Mouse (Mus musculus) ES-Bruce4 (cell line): ENCODE measurements around the gene Cnnm2. TPM values are rescaled to one million over a fixed set of nuclear protein-coding genes. Genes with fewer than 3 reads are reported as not detected.

ENCODE experiments used
- H3K27ac ChIP-seq: 2 replicates; pipeline ENCODE4 v1.5.1; 2012; ENCODE audit warnings: low read length, inconsistent platforms; ENCODE audit not compliant: insufficient read depth
- H3K27me3 ChIP-seq: 2 replicates; pipeline ENCODE4 v1.6.1; 2012; ENCODE audit warnings: mild to moderate bottlenecking, low read length, inconsistent platforms; ENCODE audit not compliant: control insufficient read depth, poor library complexity, insufficient read depth, severe bottlenecking
- H3K36me3 ChIP-seq: 2 replicates; pipeline ENCODE4 v1.6.1; 2012; ENCODE audit warnings: inconsistent platforms, mild to moderate bottlenecking, low read length, moderate library complexity; ENCODE audit not compliant: control insufficient read depth, poor library complexity, insufficient read depth, severe bottlenecking
- H3K4me1 ChIP-seq: one replicate; pipeline ENCODE4 v1.8.1; 2011; ENCODE audit warnings: low read length; ENCODE audit not compliant: control insufficient read depth, insufficient read depth
- H3K4me3 ChIP-seq: 2 replicates; pipeline ENCODE4 v1.5.1; 2011; ENCODE audit warnings: low read depth, mild to moderate bottlenecking, low read length
- H3K9ac ChIP-seq: 2 replicates; pipeline ENCODE4 v1.6.1; 2012; ENCODE audit warnings: low read depth, mild to moderate bottlenecking, inconsistent platforms; ENCODE audit not compliant: poor library complexity, severe bottlenecking
- H3K9me3 ChIP-seq: replicated peaks from 2 replicates; pipeline ENCODE4 v1.6.1; 2012; ENCODE audit warnings: mild to moderate bottlenecking, low read length, inconsistent platforms; ENCODE audit not compliant: control insufficient read depth, poor library complexity, insufficient read depth, severe bottlenecking
- CTCF ChIP-seq: IDR thresholded peaks from one replicate; pipeline ENCODE4 v1.8.1; 2011; ENCODE audit warnings: low read depth, low read length
- EP300 ChIP-seq: IDR thresholded peaks from 2 replicates; pipeline ENCODE4 v1.6.1; 2011; ENCODE audit warnings: low read depth, low read length; ENCODE audit not compliant: insufficient read depth
- POLR2A ChIP-seq: IDR thresholded peaks from one replicate; pipeline ENCODE4 v1.8.1; 2011; ENCODE audit warnings: low read length; ENCODE audit not compliant: insufficient read depth
- polyA plus RNA-seq: library from polyadenylated mRNA; stranded (reverse); fragments of >200 nt; gene quantifications from 2 replicates; pipeline ENCODE4 v1.2.4, GENCODE M21; 2011; ENCODE audit warnings: low read depth; ENCODE audit not compliant: missing spikeins, insufficient read depth, insufficient read length

Cnnm2 gene
- polyA plus RNA-seq, 1 experiment = 14.8 TPM

DNA sequence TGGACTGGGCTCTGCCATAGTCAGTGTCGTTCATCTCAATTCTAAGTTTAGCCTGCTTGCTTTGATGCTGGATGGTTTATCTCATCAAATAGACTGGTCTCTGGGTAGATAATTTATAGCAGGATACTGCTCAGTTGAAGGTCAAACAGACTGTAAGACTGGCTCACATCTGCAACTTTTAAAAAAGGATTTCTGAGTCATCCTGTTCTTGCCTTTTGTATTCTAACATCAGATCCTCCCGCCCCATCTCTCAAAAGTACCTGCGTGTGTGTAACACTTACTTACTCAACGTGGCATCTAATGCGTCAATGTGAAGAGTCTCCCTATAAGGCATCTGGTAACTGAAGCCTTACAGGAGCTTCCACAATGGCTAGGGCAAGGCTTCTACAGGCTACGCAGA, 159.2 kb downstream of the Cnnm2 start:
- Histone ChIP-seq H3K27ac (no peak overlapping the region), H3K4me1 (no peaks in the 10 kb centered on the region), H3K36me3 (no peaks in the 10 kb centered on the region; the same call in 1 of the 2 replicates), H3K9me3 (no peaks in the 10 kb centered on the region), H3K9ac (no peak overlapping the region), H3K4me3 (no peak overlapping the region), H3K27me3 (no peaks in the 10 kb centered on the region)
- TF ChIP-seq POLR2A = no peak
- no peak for TF ChIP-seq CTCF
- TF ChIP-seq EP300 = no peak

DNA sequence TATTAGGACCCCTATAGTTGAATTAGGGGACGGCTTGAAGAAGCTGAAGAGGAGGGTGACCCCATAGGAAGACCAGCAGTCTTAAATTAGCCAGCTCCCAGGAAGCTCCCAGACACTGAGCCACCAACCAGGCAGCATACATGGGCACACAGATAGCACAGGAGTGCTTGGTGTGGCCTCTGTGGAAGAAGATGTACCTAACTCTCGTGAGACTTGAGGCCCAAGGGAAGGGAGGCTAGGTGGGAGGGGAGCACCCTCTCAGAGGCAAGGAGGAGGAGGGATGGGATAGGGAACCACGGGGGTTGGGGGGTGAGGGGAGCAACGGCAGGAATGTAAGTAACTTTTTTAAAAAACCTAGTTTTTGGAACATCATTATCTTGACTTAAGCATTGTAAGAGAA, 165.0 kb downstream of the Cnnm2 start:
- no peaks in the 10 kb centered on the region for H3K27me3 ChIP-seq
- no peaks in the 10 kb centered on the region for H3K9me3 ChIP-seq
- H3K4me1 ChIP-seq = no peaks in the 10 kb centered on the region
- H3K27ac ChIP-seq = no peak overlapping the region
- no peak overlapping the region for H3K4me3 ChIP-seq
- no peak overlapping the region for H3K9ac ChIP-seq
- no peaks in the 10 kb centered on the region; the same call in 1 of the 2 replicates for H3K36me3 ChIP-seq
- TF ChIP-seq POLR2A (no peak), CTCF (no peak), EP300 (no peak)

DNA sequence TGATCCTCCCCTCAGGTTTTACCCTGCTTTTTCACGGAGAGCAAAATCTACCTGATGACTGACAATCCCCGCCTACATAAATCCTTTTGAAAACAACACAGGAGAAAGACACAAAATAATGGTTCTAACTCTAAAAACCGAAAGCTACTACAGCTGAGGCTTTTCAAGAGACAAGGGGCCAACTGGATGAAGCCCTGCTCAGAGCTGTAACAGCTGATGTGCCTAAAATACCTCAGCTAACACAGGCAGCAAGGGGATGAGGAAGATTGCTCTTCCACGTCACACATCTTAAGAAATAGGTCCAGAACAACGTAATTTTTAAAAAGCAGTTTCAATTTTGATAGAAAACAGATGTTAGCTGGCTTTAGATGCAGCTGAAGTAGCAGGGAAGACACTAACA, 165.6 kb downstream of the Cnnm2 start:
- H3K27ac ChIP-seq = no peak overlapping the region
- no peak overlapping the region for H3K9ac ChIP-seq
- H3K4me1 ChIP-seq = no peaks in the 10 kb centered on the region
- H3K27me3 ChIP-seq = no peaks in the 10 kb centered on the region
- TF ChIP-seq POLR2A = no peak
- TF ChIP-seq EP300 = no peak
- TF ChIP-seq CTCF = no peak
- H3K36me3 ChIP-seq = no peaks in the 10 kb centered on the region; the same call in 1 of the 2 replicates
- no peak overlapping the region for H3K4me3 ChIP-seq
- no peaks in the 10 kb centered on the region for H3K9me3 ChIP-seq

DNA sequence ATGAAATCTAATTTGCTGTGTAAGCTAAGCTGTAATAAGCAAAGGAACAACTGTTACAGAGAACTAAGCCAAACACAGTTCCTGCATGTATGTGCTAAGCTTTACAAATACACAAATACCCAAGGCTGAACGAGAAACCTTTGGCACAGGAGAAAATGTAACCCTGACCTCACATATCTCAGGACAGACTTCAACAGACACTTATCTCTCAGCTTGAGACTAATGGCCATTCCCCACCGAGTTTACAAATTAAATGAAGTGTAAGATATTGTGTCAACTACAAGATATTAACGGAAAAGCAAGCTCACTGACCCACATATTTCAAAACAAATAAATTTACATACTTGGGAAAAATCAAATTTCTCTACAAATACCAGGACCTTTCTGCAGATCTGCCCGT, 166.7 kb downstream of the Cnnm2 start:
- H3K4me1 ChIP-seq = no peaks in the 10 kb centered on the region
- H3K27ac ChIP-seq = no peak overlapping the region
- TF ChIP-seq EP300 (no peak), POLR2A (no peak), CTCF (no peak)
- no peak overlapping the region for H3K4me3 ChIP-seq
- H3K9ac ChIP-seq = no peak overlapping the region
- H3K36me3 ChIP-seq = no peaks in the 10 kb centered on the region; the same call in 1 of the 2 replicates
- H3K27me3 ChIP-seq = no peaks in the 10 kb centered on the region
- H3K9me3 ChIP-seq = no peaks in the 10 kb centered on the region

DNA sequence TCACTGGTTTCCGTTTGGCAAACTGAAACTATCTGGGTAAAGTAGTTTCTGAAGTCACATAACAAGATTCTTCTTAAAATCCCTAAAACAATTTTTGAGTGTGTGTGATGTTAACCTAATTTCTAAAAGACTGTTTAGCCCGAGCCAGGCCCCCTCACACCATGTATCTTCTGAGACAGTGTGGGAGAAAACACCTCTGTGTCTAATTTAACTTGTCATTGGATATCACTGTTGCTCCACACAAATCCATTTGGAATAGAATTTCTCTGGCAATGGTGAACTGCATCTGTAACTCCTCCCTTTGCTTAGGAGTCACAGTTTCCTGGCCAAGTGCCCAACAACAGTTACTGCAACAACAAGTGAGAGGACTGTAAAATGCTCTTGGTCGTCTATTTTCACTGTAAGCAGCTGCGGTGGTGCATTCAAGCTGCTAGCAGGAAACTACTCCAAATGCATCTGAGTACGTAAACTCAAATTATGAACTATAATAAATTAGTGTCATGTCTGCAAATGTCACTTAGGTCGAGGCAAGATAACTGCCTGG, 167.7 kb downstream of the Cnnm2 start:
- Histone ChIP-seq H3K27ac (no peak overlapping the region), H3K9me3 (no peaks in the 10 kb centered on the region), H3K36me3 (no peaks in the 10 kb centered on the region), H3K4me3 (no peak overlapping the region), H3K27me3 (no peaks in the 10 kb centered on the region), H3K9ac (no peak overlapping the region), H3K4me1 (no peaks in the 10 kb centered on the region)
- TF ChIP-seq CTCF (no peak), POLR2A (no peak), EP300 (no peak)

Other genes starting within 250 kb of the Cnnm2 start
- 91.4 and 95.8 TPM in 2 replicates for gene Arl3, start 188.4 kb upstream of the Cnnm2 start, polyA plus RNA-seq
- 6.0 and 7.3 TPM in 2 replicates for gene Sfxn2, start 188.2 kb upstream of the Cnnm2 start, polyA plus RNA-seq
- 24.5 and 25.5 TPM in 2 replicates for gene Wbp1l, start 162.5 kb upstream of the Cnnm2 start, polyA plus RNA-seq
- gene Cyp17a1, start 88.4 kb upstream of the Cnnm2 start, polyA plus RNA-seq = not detected in 2 replicates
- 2.5 and 3.6 TPM in 2 replicates for gene Borcs7, start 71.7 kb upstream of the Cnnm2 start, polyA plus RNA-seq
- 2.6 and 2.9 TPM in 2 replicates for gene As3mt, start 54.1 kb upstream of the Cnnm2 start, polyA plus RNA-seq